Mouse (Mus musculus) embryonic facial prominence, embryonic 10.5 days (tissue): ENCODE results near the gene Tom1l2. TPM values are rescaled to one million over a fixed set of nuclear protein-coding genes. Genes with fewer than 3 reads are reported as not detected.

Experiments used
- DNase-seq: peaks from one replicate; pipeline ENCODE4 v3.0.0-alpha.2; 2017; ENCODE audit warnings: low spot score
- H3K27ac ChIP-seq: fragments of 300-500 bp; sonication (generic); replicated peaks from 2 replicates; pipeline ENCODE4 v1.5.1; 2016; ENCODE audit warnings: mild to moderate bottlenecking
- H3K27me3 ChIP-seq: fragments of 300-500 bp; sonication (generic); replicated peaks from 2 replicates; pipeline ENCODE4 v1.6.1; 2016; ENCODE audit warnings: low read depth, mild to moderate bottlenecking; ENCODE audit not compliant: poor library complexity, severe bottlenecking
- H3K36me3 ChIP-seq: fragments of 300-500 bp; sonication (generic); replicated peaks from 2 replicates; pipeline ENCODE4 v1.6.1; 2016; ENCODE audit warnings: mild to moderate bottlenecking, moderate library complexity
- H3K4me1 ChIP-seq: fragments of 300-500 bp; sonication (generic); 2 replicates; pipeline ENCODE4 v1.6.1; 2016
- H3K4me3 ChIP-seq: fragments of 300-500 bp; sonication (generic); 2 replicates; pipeline ENCODE4 v1.5.1; 2016; ENCODE audit warnings: mild to moderate bottlenecking, moderate library complexity
- H3K9me3 ChIP-seq: fragments of 300-500 bp; sonication (generic); 2 replicates; pipeline ENCODE4 v1.6.1; 2016; ENCODE audit warnings: mild to moderate bottlenecking
- WGBS: fragments of 180-500 bp; shearing (Covaris S2); methylation state at CpG from one replicate; pipeline ENCODE4 v1.1.7; 2016; 5-methylcytosine and 5-hydroxymethylcytosine counted together
- polyA plus RNA-seq: library from polyadenylated mRNA; unstranded; fragments of >200 nt; fragmentation: Nextera tagmentation; extraction: Ambion mirVana; gene quantifications from 2 replicates; pipeline ENCODE4 v1.2.1, GENCODE M21; 2016

The Tom1l2 gene
- polyA plus RNA-seq, 1 experiment from 2014 or later = 20.4 TPM

GRCm38 (mm10) chr11:60273273-60273805 lies 79.4 kb downstream of the Tom1l2 start:
- DNase-seq = peak; percentile 68
- no peaks in the 10 kb centered on the region for H3K27me3 ChIP-seq
- H3K36me3 ChIP-seq = 0 out of 2 replicates have a peak, but pooled peaks cover 4% of the 10 kb centered on the region
- peak overlapping the region; percentile 75 for H3K27ac ChIP-seq
- H3K4me3 ChIP-seq = no peak overlapping the region
- H3K9me3 ChIP-seq = no peaks in the 10 kb centered on the region
- WGBS = 37% methylated on average over 5 of the region's 5 CpGs
- peaks cover 42% of the 10 kb centered on the region for H3K4me1 ChIP-seq

DNA sequence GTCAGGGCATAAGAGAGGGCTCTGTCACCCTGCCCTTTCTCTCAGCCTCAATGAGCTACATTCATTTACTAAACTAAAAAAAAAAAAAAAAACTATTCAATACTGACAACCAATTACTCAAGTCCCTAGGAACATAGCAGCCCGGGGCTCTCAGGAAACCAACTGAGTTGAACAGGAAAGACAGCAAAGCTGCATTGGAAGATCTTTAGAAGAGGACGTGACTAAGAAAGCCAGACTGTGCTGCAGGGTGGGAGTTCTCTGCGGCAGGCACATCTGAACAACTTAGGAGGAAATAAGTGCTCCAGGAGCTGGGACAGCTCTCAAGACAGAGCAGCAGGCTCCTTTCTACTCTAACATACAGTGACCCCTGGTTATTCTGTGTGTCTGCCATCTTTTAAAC lies 84.1 kb downstream of the Tom1l2 start:
- Histone ChIP-seq H3K4me3 (no peak overlapping the region), H3K27ac (0 out of 2 replicates have a peak overlapping the region, but pooled peaks have one; percentile 30), H3K36me3 (peaks cover 4% of the 10 kb centered on the region; the same call in 1 of the 2 replicates), H3K4me1 (peaks cover 19% of the 10 kb centered on the region), H3K9me3 (no peaks in the 10 kb centered on the region), H3K27me3 (no peaks in the 10 kb centered on the region)
- no peak for DNase-seq
- 52% methylated on average over 3 of the region's 3 CpGs for WGBS

GRCm38 (mm10) chr11:60265271-60265985 lies 87.3 kb downstream of the Tom1l2 start:
- no peaks in the 10 kb centered on the region for H3K27me3 ChIP-seq
- peaks cover 4% of the 10 kb centered on the region; the same call in 1 of the 2 replicates for H3K36me3 ChIP-seq
- WGBS = 85% methylated on average over 4 of the region's 4 CpGs
- peaks cover 16% of the 10 kb centered on the region for H3K4me1 ChIP-seq
- no peak for DNase-seq
- H3K4me3 ChIP-seq = no peak overlapping the region
- no peaks in the 10 kb centered on the region for H3K9me3 ChIP-seq
- no peak overlapping the region for H3K27ac ChIP-seq

DNA sequence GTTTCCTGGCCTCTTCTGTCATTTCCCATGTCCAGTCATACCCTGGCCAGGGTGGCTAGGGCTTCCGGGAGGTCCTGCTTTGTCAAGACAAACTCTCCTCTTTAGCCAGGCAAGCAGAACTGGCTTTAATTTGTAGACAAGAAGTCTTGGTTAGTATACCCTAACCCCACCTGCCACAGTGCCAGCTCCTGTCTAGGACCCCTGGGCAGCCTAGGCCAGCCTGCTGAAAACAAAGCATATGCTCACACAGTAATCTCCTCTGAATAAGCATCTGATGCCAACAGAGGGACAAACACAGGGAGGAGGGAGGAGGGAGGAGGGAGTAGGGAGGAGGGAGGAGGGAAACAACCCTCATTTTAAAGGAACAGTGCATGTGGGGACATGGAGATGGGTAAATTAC lies 88.1 kb downstream of the Tom1l2 start:
- Histone ChIP-seq H3K27ac (no peak overlapping the region), H3K4me1 (peaks cover 16% of the 10 kb centered on the region), H3K36me3 (peaks cover 3% of the 10 kb centered on the region; the same call in 1 of the 2 replicates), H3K9me3 (no peaks in the 10 kb centered on the region), H3K27me3 (no peaks in the 10 kb centered on the region), H3K4me3 (no peak overlapping the region)
- WGBS = 85% methylated on average over 1 of the region's 1 CpGs
- DNase-seq = no peak

DNA sequence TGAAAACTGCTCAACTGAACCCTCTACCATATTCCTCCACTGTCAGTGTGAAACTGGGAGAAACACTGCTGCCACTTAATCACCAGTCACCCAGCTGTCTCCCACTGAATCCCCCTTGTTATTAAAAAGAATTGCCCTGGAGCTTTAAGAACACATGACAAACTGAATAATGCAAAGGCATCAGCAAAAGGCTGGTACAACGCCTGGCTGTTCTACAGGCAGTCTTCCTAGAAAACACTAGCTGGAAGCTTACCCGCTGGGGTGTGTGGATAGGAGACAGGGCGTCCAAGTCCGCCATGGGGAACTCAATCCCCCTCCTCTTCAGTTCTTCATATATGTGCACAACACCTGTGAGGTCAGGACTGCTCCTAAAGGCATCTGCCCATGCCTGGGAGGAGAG lies 90.3 kb downstream of the Tom1l2 start:
- DNase-seq = no peak
- WGBS = 90% methylated on average over 4 of the region's 4 CpGs
- peaks cover 7% of the 10 kb centered on the region; the same call in 1 of the 2 replicates for H3K36me3 ChIP-seq
- H3K4me1 ChIP-seq = peaks cover 20% of the 10 kb centered on the region
- H3K9me3 ChIP-seq = no peaks in the 10 kb centered on the region
- H3K27ac ChIP-seq = no peak overlapping the region
- H3K27me3 ChIP-seq = no peaks in the 10 kb centered on the region
- no peak overlapping the region for H3K4me3 ChIP-seq

DNA sequence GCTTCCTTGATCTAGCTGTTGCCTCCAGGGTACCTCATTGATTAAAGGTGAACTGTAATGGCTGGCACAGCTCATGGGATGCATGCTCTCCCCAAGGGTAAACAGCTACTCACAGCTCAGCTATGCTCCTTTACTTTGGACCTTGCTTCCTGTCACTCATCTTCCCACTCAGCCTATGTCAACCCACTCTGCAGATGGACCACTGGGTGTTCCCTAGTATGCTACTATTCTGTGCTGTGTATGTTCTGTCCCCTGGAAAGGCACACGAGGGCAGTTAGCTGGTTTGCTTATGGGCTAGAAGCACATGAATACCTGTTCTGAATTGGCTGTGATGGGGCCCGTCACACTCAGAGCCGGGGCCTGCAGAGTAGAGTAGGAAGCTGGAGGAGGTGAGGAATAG lies 92.0 kb downstream of the Tom1l2 start:
- H3K36me3 ChIP-seq = peaks cover 7% of the 10 kb centered on the region; the same call in 1 of the 2 replicates
- no peak overlapping the region for H3K4me3 ChIP-seq
- H3K27me3 ChIP-seq = no peaks in the 10 kb centered on the region
- DNase-seq = no peak
- peaks cover 24% of the 10 kb centered on the region for H3K4me1 ChIP-seq
- H3K27ac ChIP-seq = no peak overlapping the region
- WGBS = 88% methylated on average over 3 of the region's 3 CpGs
- H3K9me3 ChIP-seq = no peaks in the 10 kb centered on the region

GRCm38 (mm10) chr11:60257696-60258095 lies 95.0 kb downstream of the Tom1l2 start:
- H3K27me3 ChIP-seq = no peaks in the 10 kb centered on the region
- no peak overlapping the region for H3K4me3 ChIP-seq
- H3K4me1 ChIP-seq = peaks cover 11% of the 10 kb centered on the region
- peaks cover 18% of the 10 kb centered on the region for H3K36me3 ChIP-seq
- H3K27ac ChIP-seq = no peak overlapping the region
- no peaks in the 10 kb centered on the region for H3K9me3 ChIP-seq
- WGBS = 75% methylated on average over 2 of the region's 2 CpGs
- no peak for DNase-seq

- 91% methylated on average over 9 of the region's 9 CpGs for WGBS
- H3K9me3 ChIP-seq = no peaks in the 10 kb centered on the region
- H3K27ac ChIP-seq = no peak overlapping the region
- H3K4me1 ChIP-seq = peaks cover 13% of the 10 kb centered on the region
- H3K27me3 ChIP-seq = no peaks in the 10 kb centered on the region
- peaks cover 18% of the 10 kb centered on the region for H3K36me3 ChIP-seq
- no peak for DNase-seq
- H3K4me3 ChIP-seq = no peak overlapping the region
Observed at GRCm38 (mm10) chr11:60256713-60257112, 96.0 kb downstream of the Tom1l2 start.

DNA sequence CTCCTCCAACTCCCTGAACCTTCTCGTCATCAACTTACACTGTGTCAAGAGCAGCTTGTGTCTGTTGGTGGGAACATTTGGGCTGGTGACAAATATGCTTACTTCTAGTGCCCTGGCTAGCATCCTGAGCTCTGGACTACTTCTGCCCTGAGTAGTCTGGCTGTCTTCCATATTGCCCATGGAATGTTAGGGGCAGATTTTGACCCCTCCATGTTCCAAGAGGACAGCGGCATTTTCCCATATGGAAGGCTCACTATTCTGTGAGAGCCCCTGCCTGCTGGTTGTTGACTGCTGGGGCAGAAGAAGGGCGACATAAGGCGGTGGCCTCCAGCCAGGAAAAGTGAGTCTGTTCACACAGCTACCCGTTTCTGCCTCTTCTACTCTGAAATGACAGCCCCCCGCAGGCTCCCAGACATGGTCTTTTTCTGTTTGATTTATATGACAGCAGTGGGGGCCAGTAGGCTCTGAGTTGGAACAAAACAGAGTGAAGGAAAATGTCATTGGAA lies 96.5 kb downstream of the Tom1l2 start:
- H3K9me3 ChIP-seq = no peaks in the 10 kb centered on the region
- WGBS = 80% methylated on average over 6 of the region's 6 CpGs
- H3K4me3 ChIP-seq = no peak overlapping the region
- peaks cover 18% of the 10 kb centered on the region for H3K4me1 ChIP-seq
- H3K36me3 ChIP-seq = peaks cover 18% of the 10 kb centered on the region
- no peak overlapping the region for H3K27ac ChIP-seq
- DNase-seq = no peak
- no peaks in the 10 kb centered on the region for H3K27me3 ChIP-seq

DNA sequence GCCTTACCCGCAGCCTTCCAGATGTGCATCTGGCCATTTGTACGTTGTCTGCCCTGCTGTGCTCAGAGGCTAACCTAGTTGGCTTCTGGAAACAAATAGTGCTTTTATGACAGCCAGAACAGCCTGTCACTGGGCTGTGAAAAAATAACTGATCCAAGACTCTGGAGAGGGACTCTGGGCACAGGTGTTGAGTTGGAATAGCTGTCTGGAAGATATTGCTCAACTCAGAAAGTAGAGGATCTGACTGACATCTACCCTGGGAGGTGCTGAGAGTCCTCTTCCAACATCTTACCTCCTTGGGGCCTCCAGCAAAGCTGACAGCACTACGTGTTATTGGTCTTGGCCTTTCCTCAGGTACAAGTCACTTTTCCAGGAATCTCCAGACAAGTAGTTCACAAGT lies 97.1 kb downstream of the Tom1l2 start:
- H3K4me3 ChIP-seq = no peak overlapping the region
- peaks cover 19% of the 10 kb centered on the region for H3K4me1 ChIP-seq
- 81% methylated on average over 3 of the region's 3 CpGs for WGBS
- no peak for DNase-seq
- no peaks in the 10 kb centered on the region for H3K9me3 ChIP-seq
- H3K27me3 ChIP-seq = no peaks in the 10 kb centered on the region
- H3K27ac ChIP-seq = no peak overlapping the region
- peaks cover 18% of the 10 kb centered on the region for H3K36me3 ChIP-seq

GRCm38 (mm10) chr11:60255181-60255580 lies 97.5 kb downstream of the Tom1l2 start:
- WGBS = 66% methylated on average over 3 of the region's 3 CpGs
- Histone ChIP-seq H3K27ac (no peak overlapping the region), H3K4me3 (no peak overlapping the region), H3K27me3 (no peaks in the 10 kb centered on the region), H3K36me3 (peaks cover 21% of the 10 kb centered on the region), H3K4me1 (peaks cover 19% of the 10 kb centered on the region), H3K9me3 (no peaks in the 10 kb centered on the region)
- no peak for DNase-seq

DNA sequence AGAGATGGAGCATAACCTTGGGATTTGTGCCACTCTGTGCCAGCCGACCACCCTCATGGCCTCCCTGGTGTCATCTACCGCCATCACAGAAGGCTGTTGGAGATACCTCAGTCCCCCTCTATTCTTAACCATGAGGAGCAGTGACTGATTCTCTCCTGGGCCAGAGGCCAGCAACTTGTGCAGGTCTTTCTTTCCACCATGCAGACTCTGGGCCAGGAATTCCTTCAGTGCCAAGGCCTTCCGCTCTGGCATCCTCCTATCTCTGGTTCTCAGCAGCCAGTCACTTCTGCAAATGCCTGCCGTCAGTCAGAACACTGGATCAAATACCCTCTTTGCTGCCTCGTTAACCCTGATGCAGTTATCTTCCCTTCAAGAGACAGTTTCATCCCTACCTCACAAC lies 98.4 kb downstream of the Tom1l2 start:
- no peak for DNase-seq
- H3K9me3 ChIP-seq = no peaks in the 10 kb centered on the region
- WGBS = 87% methylated on average over 5 of the region's 5 CpGs
- peaks cover 18% of the 10 kb centered on the region for H3K36me3 ChIP-seq
- no peaks in the 10 kb centered on the region for H3K27me3 ChIP-seq
- no peak overlapping the region for H3K4me3 ChIP-seq
- peaks cover 19% of the 10 kb centered on the region for H3K4me1 ChIP-seq
- H3K27ac ChIP-seq = 0 out of 2 replicates have a peak overlapping the region, but pooled peaks have one; percentile 10

DNA sequence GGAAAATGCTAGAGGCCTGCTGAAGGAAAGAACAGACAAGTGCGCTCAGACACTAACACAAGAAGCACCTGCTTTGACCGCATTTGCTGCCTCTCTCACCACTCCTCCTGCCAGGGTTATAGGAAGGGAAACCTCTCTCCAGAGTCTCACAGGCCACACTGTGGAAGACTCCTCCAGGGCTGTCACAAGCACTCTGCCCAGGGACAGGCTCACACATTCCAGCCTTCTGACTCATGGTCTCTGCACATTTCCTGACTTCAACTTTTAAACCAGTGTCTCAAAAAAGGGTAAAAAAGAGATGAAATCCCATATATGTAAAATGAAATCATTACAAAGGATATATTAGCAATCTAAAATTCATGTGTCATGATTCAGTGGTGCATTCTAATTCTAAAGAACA lies 99.2 kb downstream of the Tom1l2 start:
- H3K27ac ChIP-seq = no peak overlapping the region
- no peaks in the 10 kb centered on the region for H3K9me3 ChIP-seq
- no peak for DNase-seq
- no peak overlapping the region for H3K4me3 ChIP-seq
- H3K4me1 ChIP-seq = peaks cover 26% of the 10 kb centered on the region
- H3K36me3 ChIP-seq = peaks cover 18% of the 10 kb centered on the region
- no peaks in the 10 kb centered on the region for H3K27me3 ChIP-seq
- 90% methylated on average over 2 of the region's 2 CpGs for WGBS
